Mouse (Mus musculus) forebrain, embryonic 13.5 days (tissue): ENCODE measurements around the gene P2rx3. TPM values are rescaled to one million over a fixed set of nuclear protein-coding genes. Genes with fewer than 3 reads are reported as not detected.

Source experiments
- ATAC-seq: fragments of 200-750 bp; cut with Nextera tagmentation; 2 replicates; pipeline ENCODE4 v1.8.0; 2017
- H3K27ac ChIP-seq: fragments of 300-500 bp; sonication (generic); 2 replicates; pipeline ENCODE4 v1.5.1; 2015; ENCODE audit warnings: inconsistent platforms, mild to moderate bottlenecking, moderate library complexity
- H3K27me3 ChIP-seq: fragments of 300-500 bp; sonication (generic); 2 replicates; pipeline ENCODE4 v1.6.1; 2015; ENCODE audit warnings: mild to moderate bottlenecking, inconsistent platforms
- H3K36me3 ChIP-seq: fragments of 300-500 bp; sonication (generic); 2 replicates; pipeline ENCODE4 v1.6.1; 2015; ENCODE audit warnings: mild to moderate bottlenecking, inconsistent platforms; ENCODE audit not compliant: poor library complexity, severe bottlenecking
- H3K4me1 ChIP-seq: fragments of 300-500 bp; sonication (generic); 2 replicates; pipeline ENCODE4 v1.6.1; 2015; ENCODE audit warnings: inconsistent platforms
- H3K4me2 ChIP-seq: fragments of 300-500 bp; sonication (generic); 2 replicates; pipeline ENCODE4 v1.6.1; 2015; ENCODE audit warnings: inconsistent platforms, mild to moderate bottlenecking, moderate library complexity
- H3K4me3 ChIP-seq: fragments of 300-500 bp; sonication (generic); 2 replicates; pipeline ENCODE4 v1.5.1; 2015; ENCODE audit warnings: mild to moderate bottlenecking, inconsistent platforms
- H3K9ac ChIP-seq: fragments of 300-500 bp; sonication (generic); 2 replicates; pipeline ENCODE4 v1.6.1; 2015; ENCODE audit warnings: mild to moderate bottlenecking, inconsistent platforms
- H3K9me3 ChIP-seq: fragments of 300-500 bp; sonication (generic); replicated peaks from 2 replicates; pipeline ENCODE4 v1.6.1; 2016; ENCODE audit warnings: inconsistent platforms
- WGBS: fragments of 180-500 bp; shearing (Covaris S2); methylation state at CpG from one replicate; pipeline ENCODE4 v1.1.7; 2015; 5-methylcytosine and 5-hydroxymethylcytosine counted together
- polyA plus RNA-seq: library from polyadenylated mRNA; unstranded; fragments of >200 nt; fragmentation: Nextera tagmentation; extraction: Ambion mirVana; gene quantifications from 2 replicates; pipeline ENCODE4 v1.2.1, GENCODE M21; 2015

P2rx3 gene
- polyA plus RNA-seq, 1 experiment from 2014 or later, result 0.90 TPM

GRCm38 (mm10) chr2:84962906-84963507 is 74.3 kb downstream of the P2rx3 start:
- Histone ChIP-seq H3K4me2 (no peak overlapping the region), H3K27ac (no peak overlapping the region), H3K9me3 (no peaks in the 10 kb centered on the region), H3K36me3 (no peaks in the 10 kb centered on the region), H3K4me1 (no peaks in the 10 kb centered on the region), H3K4me3 (no peak overlapping the region), H3K27me3 (no peaks in the 10 kb centered on the region), H3K9ac (no peak overlapping the region)
- WGBS, result 34% methylated on average over 6 of the region's 6 CpGs
- no peak for ATAC-seq

DNA sequence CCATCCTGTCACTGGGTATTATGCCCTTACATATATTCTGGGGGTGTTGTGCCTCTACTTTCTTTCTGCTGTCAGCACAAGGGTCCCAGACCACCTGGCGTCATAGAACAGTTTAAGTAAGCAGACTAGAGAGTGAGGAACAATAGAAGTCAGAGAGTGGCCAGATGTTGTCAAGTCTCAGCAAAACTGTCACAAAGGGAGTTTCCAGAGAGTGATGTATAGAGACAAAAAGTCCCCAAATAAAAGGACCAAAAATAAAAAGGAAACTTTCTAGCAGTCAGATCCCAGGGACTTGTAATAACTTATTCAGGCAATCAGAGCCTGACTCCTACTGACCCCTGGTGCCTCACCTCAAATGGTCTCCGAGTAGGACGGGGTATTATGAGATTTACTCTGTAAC is 75.4 kb downstream of the P2rx3 start:
- 58% methylated on average over 3 of the region's 3 CpGs for WGBS
- ATAC-seq, result no peak
- H3K4me1 ChIP-seq, result no peaks in the 10 kb centered on the region
- no peak overlapping the region for H3K4me2 ChIP-seq
- no peaks in the 10 kb centered on the region for H3K27me3 ChIP-seq
- H3K9me3 ChIP-seq, result no peaks in the 10 kb centered on the region
- H3K9ac ChIP-seq, result no peak overlapping the region
- H3K4me3 ChIP-seq, result no peak overlapping the region
- H3K27ac ChIP-seq, result no peak overlapping the region
- H3K36me3 ChIP-seq, result no peaks in the 10 kb centered on the region

DNA sequence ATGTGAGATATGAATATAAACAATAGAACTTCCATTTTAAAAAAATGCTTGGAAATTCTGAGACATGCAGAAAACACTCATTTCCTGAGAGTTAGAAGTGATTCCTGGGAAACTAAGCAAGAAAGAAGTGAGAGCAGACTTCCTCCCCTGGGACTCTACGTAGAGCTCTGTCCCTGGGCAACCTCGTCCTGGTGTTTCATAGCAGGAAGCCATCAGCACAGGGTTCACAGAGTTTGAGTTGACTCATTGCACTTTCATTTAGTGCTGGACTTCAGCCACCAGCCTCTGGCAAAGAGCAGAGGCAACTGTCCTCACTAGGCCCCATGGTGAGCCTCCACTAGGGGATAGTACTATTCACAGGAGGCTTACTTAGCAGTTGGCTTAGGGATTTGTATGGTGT is 76.0 kb downstream of the P2rx3 start:
- WGBS, result 93% methylated on average over 2 of the region's 2 CpGs
- no peaks in the 10 kb centered on the region for H3K27me3 ChIP-seq
- H3K4me1 ChIP-seq, result no peaks in the 10 kb centered on the region
- H3K36me3 ChIP-seq, result no peaks in the 10 kb centered on the region
- H3K9ac ChIP-seq, result no peak overlapping the region
- no peak overlapping the region for H3K4me3 ChIP-seq
- ATAC-seq, result no peak
- no peak overlapping the region for H3K27ac ChIP-seq
- no peak overlapping the region for H3K4me2 ChIP-seq
- H3K9me3 ChIP-seq, result no peaks in the 10 kb centered on the region

GRCm38 (mm10) chr2:84958588-84959264 is 78.5 kb downstream of the P2rx3 start:
- H3K9ac ChIP-seq, result no peak overlapping the region
- no peak for ATAC-seq
- no peaks in the 10 kb centered on the region for H3K9me3 ChIP-seq
- H3K4me3 ChIP-seq, result no peak overlapping the region
- H3K4me1 ChIP-seq, result no peaks in the 10 kb centered on the region
- 89% methylated on average over 11 of the region's 11 CpGs for WGBS
- H3K4me2 ChIP-seq, result no peak overlapping the region
- no peaks in the 10 kb centered on the region for H3K36me3 ChIP-seq
- no peaks in the 10 kb centered on the region for H3K27me3 ChIP-seq
- H3K27ac ChIP-seq, result no peak overlapping the region

- Histone ChIP-seq H3K9me3 (no peaks in the 10 kb centered on the region), H3K4me2 (no peak overlapping the region), H3K27ac (no peak overlapping the region), H3K4me1 (no peaks in the 10 kb centered on the region), H3K9ac (no peak overlapping the region), H3K27me3 (no peaks in the 10 kb centered on the region), H3K36me3 (no peaks in the 10 kb centered on the region), H3K4me3 (no peak overlapping the region)
- 57% methylated on average over 5 of the region's 5 CpGs for WGBS
- 0 out of 2 replicates have a peak, but pooled peaks have one; percentile 3 for ATAC-seq
Observed at GRCm38 (mm10) chr2:84956274-84956673, 81.0 kb downstream of the P2rx3 start.

- WGBS, result 91% methylated on average over 9 of the region's 9 CpGs
- no peak overlapping the region for H3K4me2 ChIP-seq
- H3K4me3 ChIP-seq, result no peak overlapping the region
- no peak overlapping the region for H3K27ac ChIP-seq
- no peaks in the 10 kb centered on the region for H3K36me3 ChIP-seq
- no peaks in the 10 kb centered on the region for H3K9me3 ChIP-seq
- ATAC-seq, result no peak
- H3K9ac ChIP-seq, result no peak overlapping the region
- H3K27me3 ChIP-seq, result no peaks in the 10 kb centered on the region
- H3K4me1 ChIP-seq, result no peaks in the 10 kb centered on the region
Observed at GRCm38 (mm10) chr2:84955435-84955834, 81.8 kb downstream of the P2rx3 start.

- 84% methylated on average over 4 of the region's 4 CpGs for WGBS
Observed at GRCm38 (mm10) chr2:84952693-84953092, 84.6 kb downstream of the P2rx3 start.

GRCm38 (mm10) chr2:84952251-84952650 is 85.0 kb downstream of the P2rx3 start:
- Histone ChIP-seq H3K4me1 (no peaks in the 10 kb centered on the region), H3K4me2 (no peak overlapping the region), H3K27me3 (no peaks in the 10 kb centered on the region), H3K9ac (no peak overlapping the region), H3K36me3 (no peaks in the 10 kb centered on the region), H3K4me3 (no peak overlapping the region), H3K27ac (no peak overlapping the region), H3K9me3 (no peaks in the 10 kb centered on the region)
- WGBS, result 92% methylated on average over 1 of the region's 1 CpGs
- no peak for ATAC-seq

More at GRCm38 (mm10) chr2:84952693-84953092, 84.6 kb downstream of the P2rx3 start:
- Histone ChIP-seq H3K27me3 (no peaks in the 10 kb centered on the region), H3K4me3 (no peak overlapping the region), H3K27ac (no peak overlapping the region), H3K4me1 (no peaks in the 10 kb centered on the region), H3K9me3 (no peaks in the 10 kb centered on the region), H3K9ac (no peak overlapping the region), H3K36me3 (no peaks in the 10 kb centered on the region), H3K4me2 (no peak overlapping the region)
- ATAC-seq, result no peak

DNA sequence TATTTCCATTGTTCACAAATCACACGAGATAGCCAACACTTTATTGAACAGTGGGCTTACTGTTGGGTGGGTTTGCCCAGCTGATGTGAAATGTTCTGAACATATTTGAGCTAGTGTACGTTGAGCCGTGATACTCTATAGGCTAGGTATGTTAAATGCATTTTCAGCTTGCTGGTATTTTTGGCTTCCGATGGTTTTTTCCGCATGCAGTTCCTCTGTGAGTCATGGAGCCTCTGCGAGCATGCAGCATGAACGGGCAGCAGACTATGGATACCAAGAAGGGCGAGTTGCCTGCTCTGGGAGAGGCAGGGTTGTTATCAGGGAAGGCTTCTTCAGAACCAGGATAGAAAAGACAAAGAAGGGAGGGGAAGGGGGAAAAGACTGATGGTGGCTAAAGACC is 86.2 kb downstream of the P2rx3 start:
- H3K9ac ChIP-seq, result no peak overlapping the region
- H3K27me3 ChIP-seq, result no peaks in the 10 kb centered on the region
- no peaks in the 10 kb centered on the region for H3K4me1 ChIP-seq
- no peak overlapping the region for H3K27ac ChIP-seq
- no peaks in the 10 kb centered on the region for H3K36me3 ChIP-seq
- 92% methylated on average over 8 of the region's 8 CpGs for WGBS
- no peaks in the 10 kb centered on the region for H3K9me3 ChIP-seq
- ATAC-seq, result no peak
- H3K4me2 ChIP-seq, result no peak overlapping the region
- H3K4me3 ChIP-seq, result no peak overlapping the region

GRCm38 (mm10) chr2:84948721-84949120 is 88.5 kb downstream of the P2rx3 start:
- no peak overlapping the region for H3K9ac ChIP-seq
- 0 out of 2 replicates have a peak, but pooled peaks have one; percentile 11 for ATAC-seq
- no peak overlapping the region for H3K4me2 ChIP-seq
- H3K4me3 ChIP-seq, result no peak overlapping the region
- H3K27me3 ChIP-seq, result no peaks in the 10 kb centered on the region
- H3K36me3 ChIP-seq, result no peaks in the 10 kb centered on the region
- no peak overlapping the region for H3K27ac ChIP-seq
- 90% methylated on average over 2 of the region's 2 CpGs for WGBS
- H3K9me3 ChIP-seq, result no peaks in the 10 kb centered on the region
- no peaks in the 10 kb centered on the region for H3K4me1 ChIP-seq
